ENCODE assay signal across 8 mouse cellular contexts in the genomic region with DNA sequence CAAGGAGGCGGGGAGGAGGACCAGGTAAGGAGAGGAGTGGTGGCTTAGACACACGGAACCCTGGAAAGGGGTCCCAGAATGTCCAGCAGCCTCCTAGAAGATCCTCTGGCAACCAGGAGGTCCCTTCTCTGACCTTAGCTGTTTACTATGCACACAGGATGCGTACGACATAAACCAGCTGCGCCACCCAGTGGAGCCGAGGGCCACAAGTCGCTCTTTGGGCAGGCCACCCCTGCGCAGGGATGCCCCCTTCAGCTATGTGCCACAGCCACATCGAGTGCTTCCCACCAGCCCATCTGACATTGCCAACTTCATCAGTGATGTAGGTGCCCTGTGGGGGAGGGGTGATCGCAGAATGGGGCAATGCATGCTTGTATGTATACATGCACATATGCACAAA. TPM values are rescaled to one million over a fixed set of nuclear protein-coding genes. Genes with fewer than 3 reads are reported as not detected.
DNase-seq lines count a peak whose midpoint lies in the region; ATAC-seq and TF ChIP-seq lines count a peak whose summit lies in the region.

No protein-coding gene starts in this region.

- H3K9ac ChIP-seq in kidney, embryonic 15.5 days = no peak overlapping the region
- H3K9ac ChIP-seq in forebrain, postnatal 0 days = 0 out of 2 replicates have a peak overlapping the region, but pooled peaks have one; percentile 15
- no peak overlapping the region for H3K9ac ChIP-seq in liver, embryonic 11.5 days (ENCODE audit: low read depth, low read length)
- H3K9ac ChIP-seq in stomach, embryonic 14.5 days (replicated peaks; ENCODE audit: low read depth, low read length) = no peak overlapping the region

- no peak overlapping the region for H3K27ac ChIP-seq in kidney, embryonic 15.5 days
- H3K27ac ChIP-seq in forebrain, postnatal 0 days (ENCODE audit: low read depth, low read length) = no peak overlapping the region
- no peak overlapping the region for H3K27ac ChIP-seq in liver, embryonic 11.5 days (ENCODE audit: low read depth, low read length)
- H3K27ac ChIP-seq in stomach, embryonic 14.5 days (ENCODE audit: low read length) = no peak overlapping the region

- H3K36me3 ChIP-seq in kidney, embryonic 15.5 days = no peaks in the 10 kb centered on the region
- H3K36me3 ChIP-seq in forebrain, postnatal 0 days (ENCODE audit: insufficient read depth) = no peaks in the 10 kb centered on the region
- H3K36me3 ChIP-seq in liver, embryonic 11.5 days (ENCODE audit: control insufficient read depth, insufficient read depth, low read length) = no peaks in the 10 kb centered on the region
- no peaks in the 10 kb centered on the region for H3K36me3 ChIP-seq in stomach, embryonic 14.5 days (ENCODE audit: control insufficient read depth, insufficient read depth, low read length)

- DNase-seq in kidney, adult 11 months = no peak
- DNase-seq in forebrain, postnatal 0 days = peak; percentile 34
- no peak for DNase-seq in liver, embryonic 11.5 days (ENCODE audit: low spot score)
- no peak for DNase-seq in urinary bladder, postnatal 36 days (ENCODE audit: low spot score in 2 of 2)
- DNase-seq in spleen, postnatal 4 days (ENCODE audit: low spot score in 2 of 2) = no peak

- WGBS in kidney, embryonic 15.5 days = 64% methylated on average over 10 of the region's 10 CpGs
- WGBS in forebrain, postnatal 0 days = 53% methylated on average over 10 of the region's 10 CpGs
- 54% methylated on average over 10 of the region's 10 CpGs for WGBS in liver, embryonic 11.5 days
- WGBS in stomach, embryonic 14.5 days = 60% methylated on average over 10 of the region's 10 CpGs

- peak; percentile 55 for TF ChIP-seq CTCF in forebrain, postnatal 0 days (IDR thresholded peaks at IDR 0.05; ENCODE audit: low read depth)

- H3K27me3 ChIP-seq in kidney, embryonic 15.5 days = no peaks in the 10 kb centered on the region
- H3K27me3 ChIP-seq in forebrain, postnatal 0 days (ENCODE audit: insufficient read depth, low read length) = no peaks in the 10 kb centered on the region
- peaks cover 5% of the 10 kb centered on the region for H3K27me3 ChIP-seq in liver, embryonic 11.5 days (replicated peaks; ENCODE audit: control insufficient read depth, insufficient read depth, low read length)
- H3K27me3 ChIP-seq in stomach, embryonic 14.5 days (ENCODE audit: control insufficient read depth, insufficient read depth, low read length) = no peaks in the 10 kb centered on the region

- peak overlapping the region; percentile 30; the same call in 1 of the 2 replicates for H3K4me3 ChIP-seq in kidney, embryonic 15.5 days (replicated peaks)
- peak overlapping the region; percentile 30 for H3K4me3 ChIP-seq in forebrain, postnatal 0 days (ENCODE audit: low read depth, low read length)
- H3K4me3 ChIP-seq in liver, embryonic 11.5 days (ENCODE audit: low read depth, low read length) = no peak overlapping the region
- H3K4me3 ChIP-seq in stomach, embryonic 14.5 days (ENCODE audit: low read depth, low read length) = no peak overlapping the region

- ATAC-seq in kidney, embryonic 15.5 days (replicated peaks; ENCODE audit: low FRiP score) = no peak
- ATAC-seq in activated CD4-positive, CD25-positive, alpha-beta regulatory T cell, adult 4 months = peak; percentile 58
- peak; percentile 50; the same call in 1 of the 2 replicates for ATAC-seq in forebrain, postnatal 0 days
- ATAC-seq in liver, embryonic 11.5 days (replicated peaks; ENCODE audit: low FRiP score) = no peak
- ATAC-seq in stomach, embryonic 14.5 days (ENCODE audit: insufficient number of reproducible peaks, insufficient read depth, low FRiP score, low read depth) = no peak

- peak overlapping the region; percentile 57 for H3K4me2 ChIP-seq in kidney, embryonic 15.5 days
- peak overlapping the region; percentile 46 for H3K4me2 ChIP-seq in forebrain, postnatal 0 days (ENCODE audit: low read depth)
- peak overlapping the region; percentile 19; the same call in 1 of the 2 replicates for H3K4me2 ChIP-seq in liver, embryonic 11.5 days
- H3K4me2 ChIP-seq in stomach, embryonic 14.5 days (replicated peaks; ENCODE audit: low read depth, low read length) = peak overlapping the region; percentile 34; the same call in 1 of the 2 replicates

- peaks cover 7% of the 10 kb centered on the region; the same call in 1 of the 2 replicates for H3K9me3 ChIP-seq in kidney, embryonic 15.5 days (replicated peaks)
- H3K9me3 ChIP-seq in forebrain, postnatal 0 days (ENCODE audit: low read length) = peaks cover 7% of the 10 kb centered on the region; the same call in 1 of the 2 replicates
- no peaks in the 10 kb centered on the region for H3K9me3 ChIP-seq in liver, embryonic 11.5 days (ENCODE audit: control insufficient read depth, low read length)
- H3K9me3 ChIP-seq in stomach, embryonic 14.5 days (ENCODE audit: control insufficient read depth, low read depth, low read length) = peaks cover 12% of the 10 kb centered on the region

- peaks cover 14% of the 10 kb centered on the region for H3K4me1 ChIP-seq in kidney, embryonic 15.5 days
- no peaks in the 10 kb centered on the region for H3K4me1 ChIP-seq in forebrain, postnatal 0 days (ENCODE audit: insufficient read depth)
- peaks cover 6% of the 10 kb centered on the region for H3K4me1 ChIP-seq in liver, embryonic 11.5 days (replicated peaks; ENCODE audit: control insufficient read depth, insufficient read depth, low read length)
- no peaks in the 10 kb centered on the region for H3K4me1 ChIP-seq in stomach, embryonic 14.5 days (ENCODE audit: control insufficient read depth, insufficient read depth, low read length)

RNA-seq across cellular contexts. Expression of a gene that starts 17.7 kb away (rescaled TPM):
- 2.3 and 3.2 TPM in 2 replicates for polyA plus RNA-seq in kidney, embryonic 15.5 days (2015; fragmentation: Nextera tagmentation; extraction: Ambion mirVana)
- under 1 TPM; 0.14 to 0.26 TPM for polyA plus RNA-seq in activated CD4-positive, CD25-positive, alpha-beta regulatory T cell, adult 4 months (2017; shearing (Covaris generic))
- total RNA-seq in forebrain, postnatal 0 days (2014; rRNA removed) = 1.7 and 1.8 TPM in 2 replicates
- polyA plus RNA-seq in forebrain, postnatal 0 days (2015; fragmentation: Nextera tagmentation; extraction: Ambion mirVana) = 2.7 and 3.3 TPM in 2 replicates
- polyA plus RNA-seq in liver, embryonic 11.5 days (2014; fragmentation: Nextera tagmentation; extraction: Ambion mirVana) = 0.97 and 1.5 TPM in 2 replicates
- polyA plus RNA-seq in stomach, embryonic 14.5 days (2014; fragmentation: Nextera tagmentation; extraction: Ambion mirVana) = 0.26 and 0.52 TPM in 2 replicates

Comparison
In these comparisons a context has a peak if more than half of its experiments do, and no peak if none do; other contexts are left out.
1. ATAC-seq: peak in activated CD4-positive, CD25-positive, alpha-beta regulatory T cell, adult 4 months (single experiment) and forebrain, postnatal 0 days (single experiment); none in kidney, embryonic 15.5 days (single experiment), liver, embryonic 11.5 days (single experiment) and stomach, embryonic 14.5 days (single experiment).
2. H3K4me3 ChIP-seq: peak in kidney, embryonic 15.5 days (single experiment) and forebrain, postnatal 0 days (single experiment); none in liver, embryonic 11.5 days (single experiment) and stomach, embryonic 14.5 days (single experiment).
3. Peak in every context shown above with its lines, with median percentiles within 50 percentile points of each other: H3K4me2 ChIP-seq.